Mouse (Mus musculus) cerebellum, adult 2 months (tissue): Measurements from ENCODE around the gene Usp19. TPM values are rescaled to one million over a fixed set of nuclear protein-coding genes. Genes with fewer than 3 reads are reported as not detected.

Experiments used
- DNase-seq, 2 experiments: peaks; one replicate each; pipeline ENCODE4 v3.0.0; 2021
- H3K27ac ChIP-seq: fragments of 200-500 bp; 2 replicates; pipeline ENCODE4 v1.5.1; 2012; ENCODE audit warnings: low read length, control low read depth, inconsistent platforms; ENCODE audit not compliant: insufficient read depth
- H3K27me3 ChIP-seq: fragments of 200-500 bp; 2 replicates; pipeline ENCODE4 v1.6.1; 2012; ENCODE audit warnings: inconsistent platforms, mild to moderate bottlenecking, low read length, moderate library complexity; ENCODE audit not compliant: control insufficient read depth, insufficient read depth
- H3K4me1 ChIP-seq: fragments of 200-500 bp; 2 replicates; pipeline ENCODE4 v1.6.1; 2011; ENCODE audit warnings: low read length; ENCODE audit not compliant: control insufficient read depth, insufficient read depth
- H3K4me3 ChIP-seq: fragments of 200-500 bp; replicated peaks from 2 replicates; pipeline ENCODE3; 2011; ENCODE audit warnings: mild to moderate bottlenecking, low read depth, low read length, control low read depth; ENCODE audit not compliant: insufficient read depth
- CTCF ChIP-seq: fragments of 200-500 bp; IDR thresholded peaks from 2 replicates; pipeline ENCODE4 v1.5.1; 2011; ENCODE audit warnings: low read depth, mild to moderate bottlenecking, control low read depth, low read length, moderate library complexity, borderline replicate concordance; ENCODE audit not compliant: insufficient read depth
- POLR2A ChIP-seq: fragments of 200-500 bp; IDR thresholded peaks from 2 replicates; pipeline ENCODE4 v1.6.1; 2011; ENCODE audit warnings: low read length, control low read depth, borderline replicate concordance; ENCODE audit not compliant: insufficient read depth
- WGBS: fragments of 180-500 bp; shearing (Covaris S2); methylation state at CpG from one replicate; pipeline ENCODE4 v1.1.7; 2018; 5-methylcytosine and 5-hydroxymethylcytosine counted together
- polyA plus RNA-seq: library from polyadenylated mRNA; depleted of rRNA; stranded (reverse); fragments of >200 nt; gene quantifications from 2 replicates; pipeline ENCODE4 v1.2.3, GENCODE M21; 2012

The Usp19 gene
- polyA plus RNA-seq, 1 experiment, result 192 TPM

- Histone ChIP-seq H3K4me3 (peak overlapping the region; percentile 77), H3K27me3 (no peaks in the 10 kb centered on the region), H3K4me1 (peaks cover 16% of the 10 kb centered on the region), H3K27ac (no peak overlapping the region)
- WGBS, result 27% methylated on average over 16 of the region's 16 CpGs
- DNase-seq, result peak in 1 of 2 experiments; percentile 34
- no peak for TF ChIP-seq CTCF
- TF ChIP-seq POLR2A, result no peak
These were observed 1.8 kb downstream of the Usp19 start for GRCm38 (mm10) chr9:108492043-108492750.

GRCm38 (mm10) chr9:108493246-108493645 lies 2.8 kb downstream of the Usp19 start:
- peaks cover 16% of the 10 kb centered on the region for H3K4me1 ChIP-seq
- DNase-seq, result no peak
- WGBS, result 91% methylated on average over 8 of the region's 8 CpGs
- H3K27me3 ChIP-seq, result no peaks in the 10 kb centered on the region
- TF ChIP-seq POLR2A (no peak), CTCF (no peak)
- H3K27ac ChIP-seq, result no peak overlapping the region
- H3K4me3 ChIP-seq, result no peak overlapping the region

GRCm38 (mm10) chr9:108494146-108494825 lies 3.9 kb downstream of the Usp19 start:
- no peaks in the 10 kb centered on the region for H3K27me3 ChIP-seq
- WGBS, result 94% methylated on average over 19 of the region's 19 CpGs
- DNase-seq, result no peak
- TF ChIP-seq POLR2A (no peak), CTCF (no peak)
- no peak overlapping the region for H3K27ac ChIP-seq
- H3K4me3 ChIP-seq, result no peak overlapping the region
- H3K4me1 ChIP-seq, result peaks cover 13% of the 10 kb centered on the region

GRCm38 (mm10) chr9:108494905-108495304 lies 4.5 kb downstream of the Usp19 start:
- no peak for TF ChIP-seq CTCF
- no peak for TF ChIP-seq POLR2A
- Histone ChIP-seq H3K4me1 (peaks cover 9% of the 10 kb centered on the region), H3K27ac (no peak overlapping the region), H3K4me3 (no peak overlapping the region), H3K27me3 (no peaks in the 10 kb centered on the region)
- WGBS, result 67% methylated on average over 10 of the region's 10 CpGs
- no peak for DNase-seq

- 92% methylated on average over 7 of the region's 7 CpGs for WGBS
- no peak for TF ChIP-seq CTCF
- no peak for TF ChIP-seq POLR2A
- DNase-seq, result no peak
- Histone ChIP-seq H3K27ac (no peak overlapping the region), H3K4me1 (no peaks in the 10 kb centered on the region), H3K4me3 (no peak overlapping the region), H3K27me3 (no peaks in the 10 kb centered on the region)
These were observed 8.8 kb downstream of the Usp19 start for GRCm38 (mm10) chr9:108499231-108499630.

GRCm38 (mm10) chr9:108499943-108500342 lies 9.5 kb downstream of the Usp19 start:
- TF ChIP-seq POLR2A, result no peak
- no peak for TF ChIP-seq CTCF
- no peak for DNase-seq
- H3K4me3 ChIP-seq, result no peak overlapping the region
- 92% methylated on average over 15 of the region's 15 CpGs for WGBS
- H3K27me3 ChIP-seq, result no peaks in the 10 kb centered on the region
- H3K4me1 ChIP-seq, result no peaks in the 10 kb centered on the region
- H3K27ac ChIP-seq, result no peak overlapping the region

DNA sequence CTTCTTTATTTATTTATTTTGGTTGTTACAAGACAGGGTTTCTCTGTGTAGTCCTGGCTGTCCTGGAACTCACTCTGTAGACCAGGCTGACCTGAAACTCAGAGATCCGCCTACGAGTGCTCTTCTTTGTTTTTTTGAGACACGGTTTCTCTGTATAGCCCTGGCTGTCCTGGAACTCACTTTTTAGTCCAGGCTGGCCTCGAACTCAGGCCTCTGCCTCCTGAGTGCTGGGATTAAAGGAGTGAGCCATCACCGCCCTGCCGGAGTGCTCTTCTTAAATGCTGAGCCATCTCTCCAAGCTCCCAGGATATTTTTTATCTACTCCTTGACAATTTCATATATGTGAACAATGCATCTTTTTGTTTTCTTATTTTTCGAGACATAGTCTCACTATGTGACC lies 16.5 kb downstream of the Usp19 start:
- Histone ChIP-seq H3K4me3 (no peak overlapping the region), H3K27ac (no peak overlapping the region), H3K4me1 (peaks cover 8% of the 10 kb centered on the region), H3K27me3 (no peaks in the 10 kb centered on the region)
- TF ChIP-seq POLR2A (no peak), CTCF (no peak)
- no peak for DNase-seq
- WGBS, result 90% methylated on average over 7 of the region's 7 CpGs

- peaks cover 8% of the 10 kb centered on the region for H3K4me1 ChIP-seq
- H3K4me3 ChIP-seq, result peak within 1 kb of the TSS; percentile 82
- TF ChIP-seq CTCF (no peak), POLR2A (peak; percentile 40; the same call in 1 of the 2 replicates)
- WGBS, result under 1% methylated on average over 37 of the region's 37 CpGs
- H3K27me3 ChIP-seq, result no peaks in the 10 kb centered on the region
- no peak within 1 kb of the TSS for H3K27ac ChIP-seq
- peak; percentile 94 to 95 for DNase-seq
These were observed 17.4 kb downstream of the Usp19 start, which contains the start of gene Qars for GRCm38 (mm10) chr9:108507619-108508434. Qars (plus strand) TSS chr9:108507706.
